Mouse (Mus musculus) stomach, postnatal 0 days (tissue): ENCODE data around the gene Gm10778. TPM values are rescaled to one million over a fixed set of nuclear protein-coding genes. Genes with fewer than 3 reads are reported as not detected.
A peak's percentile ranks its signal among the peaks of the same experiment; 100 is the strongest.

Experiments
- ATAC-seq: fragments of 200-750 bp; cut with Nextera tagmentation; 2 replicates; pipeline ENCODE4 v1.8.0; 2017; ENCODE audit not compliant: low FRiP score, low TSS enrichment
- DNase-seq: peaks from one replicate; pipeline ENCODE4 v3.0.0-alpha.2; 2016; ENCODE audit warnings: low spot score
- H3K27ac ChIP-seq: fragments of 300-500 bp; sonication (generic); replicated peaks from 2 replicates; pipeline ENCODE4 v1.5.1; 2014; ENCODE audit warnings: mild to moderate bottlenecking, control low read depth
- H3K27me3 ChIP-seq: fragments of 300-500 bp; sonication (generic); 2 replicates; pipeline ENCODE4 v1.6.1; 2014; ENCODE audit warnings: low read length; ENCODE audit not compliant: control insufficient read depth, insufficient read depth
- H3K36me3 ChIP-seq: fragments of 300-500 bp; sonication (generic); 2 replicates; pipeline ENCODE4 v1.6.1; 2014; ENCODE audit warnings: low read length, mixed read lengths; ENCODE audit not compliant: control insufficient read depth, insufficient read depth
- H3K4me1 ChIP-seq: fragments of 300-500 bp; sonication (generic); replicated peaks from 2 replicates; pipeline ENCODE4 v1.6.1; 2014; ENCODE audit warnings: antibody characterized with exemption; ENCODE audit not compliant: control insufficient read depth, insufficient read depth
- H3K4me2 ChIP-seq: fragments of 300-500 bp; sonication (generic); replicated peaks from 2 replicates; pipeline ENCODE4 v1.6.1; 2014; ENCODE audit warnings: low read depth, mild to moderate bottlenecking, control low read depth, moderate library complexity
- H3K4me3 ChIP-seq: fragments of 300-500 bp; sonication (generic); 2 replicates; pipeline ENCODE4 v1.5.1; 2014; ENCODE audit warnings: low read depth, low read length, control low read depth
- H3K9ac ChIP-seq: fragments of 300-500 bp; sonication (generic); 2 replicates; pipeline ENCODE4 v1.6.1; 2014; ENCODE audit warnings: mild to moderate bottlenecking, low read length, control low read depth, mixed read lengths
- H3K9me3 ChIP-seq: fragments of 300-500 bp; sonication (generic); 2 replicates; pipeline ENCODE4 v1.6.1; 2016; ENCODE audit warnings: low read length; ENCODE audit not compliant: control insufficient read depth
- CTCF ChIP-seq: IDR thresholded peaks from 2 replicates; pipeline ENCODE4 v1.5.1; 2016; ENCODE audit warnings: antibody characterized with exemption, low read depth, mild to moderate bottlenecking, moderate library complexity
- EP300 ChIP-seq: optimal IDR thresholded peaks from 2 replicates; pipeline ENCODE3; 2016; ENCODE audit warnings: antibody characterized with exemption
- WGBS: fragments of 180-500 bp; shearing (Covaris S2); extraction: QIAGEN DNeasy Blood & Tissue Kit; methylation state at CpG from one replicate; pipeline ENCODE4 v1.1.7; 2014; 5-methylcytosine and 5-hydroxymethylcytosine counted together
- polyA plus RNA-seq: library from polyadenylated mRNA; unstranded; fragments of >200 nt; fragmentation: Nextera tagmentation; extraction: Ambion mirVana; gene quantifications from 2 replicates; pipeline ENCODE4 v1.2.1, GENCODE M21; 2015

The Gm10778 gene
- polyA plus RNA-seq, 1 experiment from 2014 or later: 2.4 TPM

DNA sequence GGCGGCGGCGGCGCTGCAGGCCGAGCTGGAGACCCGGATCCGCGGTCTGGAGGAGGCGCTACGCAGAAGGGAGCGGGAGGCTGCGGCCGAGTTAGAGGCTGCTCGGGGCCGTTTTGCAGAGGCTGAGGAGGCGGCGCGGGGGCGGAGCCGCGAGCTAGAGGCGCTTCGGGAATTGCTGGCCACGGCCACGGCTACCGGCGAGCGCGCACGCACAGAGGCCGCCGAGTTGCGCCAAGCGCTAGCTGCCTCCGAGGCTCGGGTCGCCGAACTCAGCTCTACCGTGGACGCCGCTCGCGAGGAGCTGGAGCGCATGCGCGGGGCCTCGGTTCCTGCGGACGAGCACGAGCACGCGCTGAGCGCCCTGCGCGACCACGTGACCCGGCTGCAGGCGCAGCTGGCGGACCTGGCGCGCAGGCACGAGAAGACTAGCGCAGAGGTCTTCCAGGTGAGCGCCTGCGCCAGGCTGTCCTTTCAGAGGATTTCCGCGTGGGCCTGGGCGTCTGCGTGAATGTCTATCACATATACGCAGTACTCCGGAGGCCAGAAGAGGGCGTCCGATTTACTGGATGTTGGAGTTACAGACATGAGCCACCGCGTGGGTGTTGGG is 5.3 kb upstream of the Gm10778 start:
- Histone ChIP-seq H3K36me3 (no peaks in the 10 kb centered on the region), H3K27ac (peak overlapping the region; percentile 96), H3K4me2 (peak overlapping the region; percentile 96), H3K4me1 (0 out of 2 replicates have a peak, but pooled peaks cover 3% of the 10 kb centered on the region), H3K9ac (peak overlapping the region; percentile 93), H3K9me3 (no peaks in the 10 kb centered on the region), H3K27me3 (no peaks in the 10 kb centered on the region), H3K4me3 (peak overlapping the region; percentile 77)
- ATAC-seq (peak; percentile 91), DNase-seq (peak; percentile 95)
- TF ChIP-seq EP300: no peak
- TF ChIP-seq CTCF: peak; percentile 69
- under 1% methylated on average over 55 of the region's 75 CpGs for WGBS

DNA sequence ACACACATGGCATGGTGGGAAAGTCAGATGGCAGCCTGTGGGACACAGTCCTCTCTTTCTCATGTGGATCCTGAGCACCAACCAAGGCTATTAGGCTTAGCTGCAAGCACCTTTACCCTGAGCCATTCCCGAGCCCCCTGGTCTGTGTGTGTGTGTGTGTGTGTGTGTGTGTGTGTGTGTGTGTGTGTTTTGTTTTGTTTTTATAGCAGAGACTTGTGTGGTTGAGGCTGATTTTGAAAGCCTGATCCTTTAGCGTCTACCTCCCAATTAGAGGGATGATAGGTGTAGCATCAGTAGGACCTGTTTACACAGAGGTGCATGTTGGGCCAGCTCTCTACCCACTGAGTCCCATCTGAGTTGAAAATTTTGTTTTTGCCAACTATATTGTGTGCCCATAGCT is 4.7 kb upstream of the Gm10778 start:
- 0 out of 2 replicates have a peak, but pooled peaks cover 3% of the 10 kb centered on the region for H3K4me1 ChIP-seq
- H3K9ac ChIP-seq: peak overlapping the region; percentile 93
- H3K27ac ChIP-seq: no peak overlapping the region; the same call in 1 of the 2 replicates
- peak overlapping the region; percentile 77; the same call in 1 of the 2 replicates for H3K4me3 ChIP-seq
- H3K27me3 ChIP-seq: no peaks in the 10 kb centered on the region
- no peak for ATAC-seq
- no peak for TF ChIP-seq EP300
- no peak for TF ChIP-seq CTCF
- no peaks in the 10 kb centered on the region for H3K36me3 ChIP-seq
- H3K9me3 ChIP-seq: no peaks in the 10 kb centered on the region
- no peak for DNase-seq
- 57% methylated on average over 2 of the region's 2 CpGs for WGBS
- H3K4me2 ChIP-seq: peak overlapping the region; percentile 96

DNA sequence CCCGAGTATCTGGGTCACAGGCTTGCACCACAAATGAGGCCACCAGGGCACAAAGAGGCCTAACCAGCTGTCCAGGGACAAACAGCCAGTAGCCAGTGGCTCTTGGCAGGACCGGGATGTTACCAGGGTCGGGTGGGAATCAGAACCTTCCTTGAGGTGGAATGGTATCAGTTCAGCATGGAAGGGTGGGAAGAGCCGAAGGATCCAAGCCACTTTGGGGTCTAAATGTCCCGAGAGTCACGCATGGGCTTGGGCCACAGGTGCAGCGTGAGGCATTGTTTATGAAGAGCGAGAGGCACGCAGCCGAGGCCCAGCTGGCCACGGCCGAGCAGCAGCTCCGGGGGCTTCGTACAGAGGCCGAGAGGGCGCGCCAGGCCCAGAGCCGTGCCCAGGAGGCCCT is 4.1 kb upstream of the Gm10778 start:
- Histone ChIP-seq H3K4me2 (no peak overlapping the region), H3K36me3 (no peaks in the 10 kb centered on the region), H3K4me1 (0 out of 2 replicates have a peak, but pooled peaks cover 3% of the 10 kb centered on the region), H3K27ac (no peak overlapping the region), H3K9ac (no peak overlapping the region), H3K4me3 (no peak overlapping the region), H3K27me3 (no peaks in the 10 kb centered on the region), H3K9me3 (no peaks in the 10 kb centered on the region)
- ATAC-seq: no peak
- no peak for TF ChIP-seq CTCF
- TF ChIP-seq EP300: no peak
- 90% methylated on average over 18 of the region's 18 CpGs for WGBS
- DNase-seq: no peak

DNA sequence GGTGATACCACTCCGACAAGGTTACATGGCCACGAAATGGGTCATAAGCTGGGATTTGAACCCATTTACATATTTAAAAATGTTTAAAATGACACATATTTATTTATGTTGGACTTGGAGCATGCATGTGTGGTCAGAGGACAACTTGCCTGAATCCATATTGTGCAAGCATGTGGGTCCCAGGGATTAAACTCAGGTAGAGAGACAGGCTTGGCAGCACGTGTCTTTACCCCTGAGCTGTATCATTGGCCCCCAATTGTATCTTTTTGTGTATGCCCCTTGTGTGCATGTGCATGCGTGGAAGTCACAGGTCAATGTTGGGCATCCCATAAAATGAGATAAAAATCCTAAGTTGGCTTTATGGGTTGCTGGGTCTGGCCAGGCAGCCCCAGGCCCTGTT is 3.5 kb upstream of the Gm10778 start:
- H3K4me2 ChIP-seq: no peak overlapping the region
- no peak overlapping the region for H3K4me3 ChIP-seq
- ATAC-seq (no peak), DNase-seq (no peak)
- 89% methylated on average over 4 of the region's 4 CpGs for WGBS
- no peaks in the 10 kb centered on the region for H3K36me3 ChIP-seq
- H3K27me3 ChIP-seq: no peaks in the 10 kb centered on the region
- H3K4me1 ChIP-seq: 0 out of 2 replicates have a peak, but pooled peaks cover 3% of the 10 kb centered on the region
- TF ChIP-seq EP300 (no peak), CTCF (no peak)
- H3K9me3 ChIP-seq: no peaks in the 10 kb centered on the region
- no peak overlapping the region for H3K9ac ChIP-seq
- no peak overlapping the region for H3K27ac ChIP-seq

DNA sequence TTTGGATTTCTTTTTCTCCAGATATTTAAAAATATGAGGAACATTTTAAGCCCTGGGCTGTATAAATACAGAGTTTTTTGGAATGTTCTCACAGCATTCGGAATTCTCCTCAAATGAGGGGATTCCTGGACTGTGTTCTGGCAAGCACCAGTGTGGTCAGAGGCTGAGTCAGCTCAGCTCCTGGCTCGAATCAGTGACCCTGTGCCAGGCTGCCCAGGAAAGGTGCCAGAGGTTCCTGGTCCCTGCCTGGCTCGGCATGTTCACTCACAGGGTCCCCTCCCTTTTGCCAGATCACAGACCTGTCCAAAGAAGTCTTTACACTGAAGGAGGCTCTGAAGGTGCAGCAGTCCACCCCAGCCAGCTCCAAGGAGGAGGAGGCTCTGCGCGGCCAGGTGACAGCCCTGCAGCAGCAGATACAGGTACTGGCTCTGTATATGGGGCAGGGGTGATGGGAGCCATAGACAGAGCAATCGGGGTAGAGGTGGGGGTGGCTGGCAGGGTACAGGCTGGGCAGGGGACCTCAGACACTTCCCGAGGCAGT is 2.8 kb upstream of the Gm10778 start:
- 0 out of 2 replicates have a peak, but pooled peaks cover 3% of the 10 kb centered on the region for H3K4me1 ChIP-seq
- ATAC-seq (no peak), DNase-seq (no peak)
- WGBS: 72% methylated on average over 7 of the region's 7 CpGs
- no peak overlapping the region for H3K9ac ChIP-seq
- H3K4me2 ChIP-seq: no peak overlapping the region
- H3K27me3 ChIP-seq: no peaks in the 10 kb centered on the region
- H3K36me3 ChIP-seq: no peaks in the 10 kb centered on the region
- H3K9me3 ChIP-seq: no peaks in the 10 kb centered on the region
- TF ChIP-seq EP300: no peak
- no peak for TF ChIP-seq CTCF
- H3K4me3 ChIP-seq: no peak overlapping the region
- no peak overlapping the region for H3K27ac ChIP-seq

DNA sequence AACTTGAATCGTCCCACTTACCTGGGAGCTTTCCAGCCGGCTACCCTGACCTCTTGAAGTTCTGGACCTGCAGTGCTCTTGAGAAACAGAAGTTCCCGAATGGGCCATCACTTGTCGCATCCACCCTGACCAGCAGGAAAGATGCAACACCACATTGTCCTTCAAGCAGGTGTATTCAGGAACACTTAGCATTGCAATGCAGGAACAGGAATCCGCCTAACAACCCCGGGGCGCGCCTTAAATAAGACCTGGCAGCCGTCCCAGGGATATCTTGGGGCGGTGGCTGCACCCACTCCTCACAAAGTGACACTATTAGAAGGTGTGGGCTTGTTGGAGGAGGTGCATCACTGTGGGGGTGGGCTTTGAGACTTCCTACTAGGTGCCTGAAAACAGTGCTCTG is 6.3 kb downstream of the Gm10778 start:
- H3K4me3 ChIP-seq: no peak overlapping the region
- no peaks in the 10 kb centered on the region for H3K4me1 ChIP-seq
- no peaks in the 10 kb centered on the region for H3K27me3 ChIP-seq
- no peak overlapping the region for H3K9ac ChIP-seq
- H3K27ac ChIP-seq: no peak overlapping the region
- H3K4me2 ChIP-seq: no peak overlapping the region
- 95% methylated on average over 10 of the region's 10 CpGs for WGBS
- TF ChIP-seq EP300: no peak
- no peak for TF ChIP-seq CTCF
- peaks cover 3% of the 10 kb centered on the region; the same call in 1 of the 2 replicates for H3K36me3 ChIP-seq
- no peak for DNase-seq
- peaks cover 15% of the 10 kb centered on the region for H3K9me3 ChIP-seq
- ATAC-seq: no peak
